Mouse (Mus musculus) lung, postnatal 0 days (tissue): ENCODE data around the gene Helz.

Experiments used
- CTCF ChIP-seq: IDR thresholded peaks from 2 replicates; pipeline ENCODE4 v1.5.1; 2016; ENCODE audit warnings: antibody characterized with exemption, mild to moderate bottlenecking
- EP300 ChIP-seq: IDR thresholded peaks from 2 replicates; pipeline ENCODE4 v1.6.1; 2016; ENCODE audit warnings: antibody characterized with exemption, mild to moderate bottlenecking, control low read depth

DNA sequence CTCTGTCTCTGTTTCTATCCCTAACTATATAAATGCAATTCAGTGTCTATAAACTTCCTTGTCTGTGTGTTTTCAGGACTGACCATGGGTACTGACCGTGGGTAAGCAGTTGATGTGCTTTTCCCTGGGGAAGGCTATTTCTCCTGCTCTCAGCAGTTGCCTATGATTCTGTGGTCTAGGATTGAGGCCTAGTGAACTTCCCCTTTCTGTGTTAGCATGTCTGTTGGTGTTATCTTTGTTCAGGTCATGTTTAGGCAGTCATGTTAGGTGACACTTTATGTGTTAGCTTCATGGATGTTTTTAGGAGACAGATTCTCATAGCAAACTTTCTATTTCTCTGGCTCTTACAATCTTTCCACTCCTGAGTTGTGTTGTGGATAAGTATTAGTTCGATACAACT is 91.9 kb downstream of the Helz start:
- TF ChIP-seq EP300 (no peak), CTCF (no peak)
